Mouse (Mus musculus): ENCODE results near the gene Csnk1e. TPM values are rescaled to one million over a fixed set of nuclear protein-coding genes. Genes with fewer than 3 reads are reported as not detected.
"Not testable (repeated sequence)": the region's sequence is repeated elsewhere in the genome, so short reads cannot be mapped to it uniquely, and the experiment has no call there.

The Csnk1e gene
- 10 to 100 TPM; 46.6 to 46.7 TPM for total RNA-seq (2021)
- long read RNA-seq, experiment 1, transcript Csnk1e-201 (11 exons, 2,694 nt): minor isoform, 9 of 56 reads
- long read RNA-seq, experiment 1, transcript Csnk1e-202 (11 exons, 1,391 nt): major isoform, 34 of 56 reads
- long read RNA-seq, experiment 1, partial matches to known transcripts: 4 of 56 reads
- long read RNA-seq, experiment 1, other reads (novel, unspliced or antisense): 8 of 56 reads
- long read RNA-seq, experiment 2, transcript Csnk1e-202 (11 exons, 1,391 nt): major isoform, 43 of 61 reads
- long read RNA-seq, experiment 2, partial matches to known transcripts: 4 of 61 reads
- long read RNA-seq, experiment 2, other reads (novel, unspliced or antisense): 8 of 61 reads

DNA sequence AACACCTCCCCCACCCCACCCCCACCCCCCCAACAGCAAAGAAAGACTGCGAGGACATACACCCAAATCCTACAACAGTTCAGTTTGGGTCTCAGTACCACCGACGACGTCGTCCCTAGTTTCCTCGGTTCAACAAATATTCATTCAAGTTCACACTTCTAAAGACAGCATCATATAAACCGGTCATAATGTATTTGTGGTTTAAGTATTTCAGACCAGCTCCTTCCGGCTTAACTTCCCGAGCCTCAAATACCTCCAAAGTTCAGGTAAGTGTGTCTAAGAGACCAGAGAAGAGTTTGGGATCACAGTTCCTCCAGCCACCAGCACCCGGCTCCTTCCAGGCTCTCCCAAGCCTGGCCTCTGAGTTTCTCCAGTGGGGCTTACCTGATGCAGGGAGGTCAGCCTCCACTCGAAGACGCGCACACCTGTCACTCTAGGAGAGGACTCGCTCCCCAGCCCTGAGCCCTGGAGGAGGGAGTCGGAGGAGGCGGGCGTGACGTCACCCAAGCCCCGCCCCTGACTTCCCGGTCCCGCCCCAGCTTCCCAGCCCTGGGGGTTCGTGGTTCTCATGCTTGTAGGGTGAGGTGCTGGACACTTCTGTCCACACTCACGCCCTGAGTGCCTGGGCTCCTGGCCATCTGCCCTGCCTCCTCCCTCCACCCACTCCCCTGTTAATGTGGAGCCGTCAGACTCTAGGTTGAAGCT is at the start of gene Csnk1e:
TSS of gene Csnk1e (minus strand) at position 461 of the 705 bp plus-strand sequence.
- intact Hi-C loops (cut with DNase I; ENCODE audit: low total_unique reads): no loop called here
- DNase-seq: peak; percentile 69

DNA sequence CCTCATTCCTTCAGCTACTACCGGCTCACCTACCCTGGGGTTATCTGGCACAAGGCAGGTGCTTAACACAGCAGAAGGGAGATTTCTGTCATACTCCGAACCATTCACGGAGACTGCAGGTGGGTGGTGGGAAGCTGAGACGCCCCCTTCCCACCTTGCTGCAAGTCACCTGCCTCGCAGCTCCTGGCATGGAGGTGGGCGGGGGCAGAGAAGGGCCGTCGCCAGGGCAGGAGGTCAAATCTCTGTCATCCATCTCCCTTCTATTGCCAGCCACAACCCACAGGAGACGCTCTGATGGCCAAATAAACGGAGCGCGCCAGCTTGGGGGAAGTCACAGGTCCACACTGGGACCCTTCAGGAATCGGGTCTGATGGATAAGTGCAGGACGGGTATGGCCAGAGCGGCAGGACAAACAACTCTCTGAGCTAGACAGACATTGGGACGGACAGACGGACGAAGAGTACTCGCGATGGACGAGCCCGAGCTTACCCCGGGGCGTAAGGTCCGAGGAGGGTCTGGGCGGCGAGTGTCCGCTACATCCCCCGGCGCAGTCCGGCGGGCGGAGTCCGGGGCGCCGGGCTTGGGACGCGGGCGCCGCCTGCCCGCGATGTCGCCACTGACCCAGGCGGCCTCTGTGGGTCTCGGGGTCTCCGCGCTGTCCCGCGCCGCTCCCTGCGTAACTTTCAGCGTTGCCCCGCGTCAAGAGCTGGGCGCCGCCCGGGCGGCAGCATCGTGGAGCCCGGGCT is 49.5 kb upstream of the Csnk1e start, which contains the start of gene Kcnj4:
TSS of gene Kcnj4 (minus strand) at position 535 of the 746 bp plus-strand sequence.
- intact Hi-C loops (cut with DNase I; ENCODE audit: low total_unique reads): no loop called here
- no peak for DNase-seq

DNA sequence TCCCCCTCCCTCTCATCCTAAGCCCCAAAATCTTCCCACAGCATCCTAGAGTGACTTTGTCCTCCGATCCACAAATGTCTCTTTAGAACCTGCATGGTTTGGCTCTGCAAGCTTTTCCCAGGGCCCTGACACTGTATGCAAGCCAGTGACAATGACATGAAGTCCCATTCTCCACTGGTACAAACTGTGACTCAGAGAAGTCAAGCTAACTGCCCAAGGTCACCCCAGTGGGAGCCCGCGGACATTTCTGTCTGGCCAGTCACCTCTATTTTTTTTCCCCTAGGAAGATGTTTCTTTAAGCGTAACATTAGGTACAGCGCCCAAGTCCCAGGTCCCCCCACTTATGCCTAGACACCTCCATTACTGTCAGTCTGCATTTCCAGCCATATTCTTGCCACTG is 48.1 kb upstream of the Csnk1e start:
- DNase-seq: no peak
- intact Hi-C loops (cut with DNase I; ENCODE audit: low total_unique reads): no loop called here

DNA sequence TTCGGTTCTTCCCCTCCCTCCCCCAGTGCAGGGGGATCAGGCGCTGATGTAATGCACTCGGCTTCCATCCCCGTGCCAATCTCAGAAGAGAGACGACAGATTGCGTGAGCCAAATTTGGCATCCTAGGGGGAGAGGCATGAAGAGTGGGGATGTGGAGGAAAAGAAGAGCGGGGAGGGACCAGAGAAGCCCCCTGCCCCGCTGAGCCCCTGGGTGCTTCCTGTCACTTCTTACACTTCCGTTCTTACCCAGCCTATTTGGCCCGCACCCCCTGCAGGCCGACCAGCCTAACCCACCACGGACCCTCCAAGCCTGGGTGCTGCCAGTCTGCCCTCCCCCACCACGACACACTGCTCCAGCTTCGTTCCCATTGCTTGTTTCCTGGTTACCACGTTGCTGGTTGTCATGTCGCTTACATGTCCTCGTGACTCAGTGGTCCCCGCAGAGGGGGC is 47.5 kb upstream of the Csnk1e start:
- intact Hi-C loops (cut with DNase I; ENCODE audit: low total_unique reads): no loop called here
- DNase-seq: no peak

DNA sequence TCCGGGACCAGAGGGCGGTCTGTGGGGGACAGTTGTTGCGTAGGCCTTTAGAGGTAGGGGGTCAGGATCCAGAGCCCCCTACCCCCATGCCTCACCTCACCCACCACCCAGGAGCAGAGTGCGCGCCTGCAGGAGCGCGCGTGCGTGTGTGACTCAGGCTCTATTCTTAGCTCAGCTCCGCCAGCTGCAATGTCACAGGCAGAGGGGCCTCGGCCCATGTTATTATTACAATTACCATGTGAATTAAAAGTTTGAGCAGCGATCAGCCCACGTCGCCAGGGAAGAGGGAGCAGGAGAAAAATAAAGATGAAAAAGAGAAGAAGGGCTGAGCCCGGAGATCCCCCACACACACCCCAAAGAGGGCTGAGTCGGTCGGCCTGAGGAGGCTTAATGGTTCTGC is 44.7 kb upstream of the Csnk1e start:
- DNase-seq: no peak
- intact Hi-C loops (cut with DNase I; ENCODE audit: low total_unique reads): no loop called here

DNA sequence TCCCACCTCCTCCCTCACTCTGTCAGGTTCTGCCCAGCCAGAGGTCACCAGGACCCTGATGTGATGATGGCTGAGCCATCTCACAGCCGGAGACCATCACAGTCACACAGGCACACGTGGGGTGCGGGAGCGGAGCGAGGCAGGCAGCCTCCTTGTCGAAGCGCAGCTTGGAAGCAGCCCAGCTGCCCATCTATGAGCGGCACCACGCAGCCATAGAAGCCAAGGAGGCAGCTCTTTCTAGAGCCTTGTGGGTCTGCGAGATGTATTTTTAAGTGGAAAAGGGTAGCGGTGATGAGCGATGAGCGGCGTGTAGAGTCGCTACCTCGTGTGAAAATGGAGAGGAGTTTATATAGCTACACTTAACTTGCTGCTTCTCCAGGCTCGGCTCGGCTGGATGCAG is 38.2 kb upstream of the Csnk1e start:
- intact Hi-C loops (cut with DNase I; ENCODE audit: low total_unique reads): loop anchor here (10.0 kb wide), 1 partner anchor 111 kb away; the partner anchor contains the start of gene Dmc1
- DNase-seq: no peak

DNA sequence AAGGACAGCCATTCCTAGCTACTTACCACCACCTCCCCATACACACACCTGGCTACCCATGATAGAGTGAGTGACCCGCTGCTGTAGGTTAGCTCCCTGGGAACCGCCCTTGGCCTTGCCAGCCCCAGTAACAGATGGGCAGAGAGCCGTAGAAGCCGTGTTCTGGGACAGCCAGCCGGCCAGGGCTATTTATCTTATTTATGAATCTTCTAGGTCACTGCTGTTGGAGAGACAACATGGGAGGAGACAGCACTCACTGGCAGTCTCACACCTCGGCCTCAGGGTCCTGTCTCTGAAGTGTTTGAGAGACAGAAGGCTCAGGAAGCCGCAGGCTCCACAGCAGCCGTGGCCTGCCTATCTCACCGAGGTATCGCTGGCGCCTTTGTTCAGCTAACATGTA is 34.1 kb upstream of the Csnk1e start:
- no peak for DNase-seq
- intact Hi-C loops (cut with DNase I; ENCODE audit: low total_unique reads): no loop called here

DNA sequence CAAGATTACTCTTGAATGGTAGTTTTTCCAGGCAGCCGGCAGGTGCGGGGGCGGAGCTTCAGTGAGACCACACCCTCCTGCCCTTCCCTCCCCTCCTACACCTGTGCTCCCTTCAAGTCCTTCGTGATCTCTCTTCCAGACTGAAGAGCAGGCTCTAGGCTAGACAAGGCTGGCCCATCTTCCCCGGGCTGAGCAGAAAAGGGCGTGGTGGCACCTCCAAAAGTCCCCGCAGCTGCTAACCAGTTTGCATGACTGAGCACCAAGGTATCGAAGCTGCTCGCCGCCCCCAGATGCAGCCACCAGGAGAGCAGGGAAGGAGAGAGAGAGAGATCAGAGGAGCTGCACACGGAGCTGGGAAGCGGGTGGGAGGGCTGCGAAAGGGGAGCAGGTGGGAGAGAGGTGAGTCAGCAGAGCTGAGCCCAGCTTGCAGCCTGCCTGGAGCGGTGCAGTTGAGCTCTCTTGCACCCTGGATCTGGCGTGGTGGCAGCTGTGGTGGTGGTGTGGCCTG is 25.9 kb upstream of the Csnk1e start:
- no peak for DNase-seq

DNA sequence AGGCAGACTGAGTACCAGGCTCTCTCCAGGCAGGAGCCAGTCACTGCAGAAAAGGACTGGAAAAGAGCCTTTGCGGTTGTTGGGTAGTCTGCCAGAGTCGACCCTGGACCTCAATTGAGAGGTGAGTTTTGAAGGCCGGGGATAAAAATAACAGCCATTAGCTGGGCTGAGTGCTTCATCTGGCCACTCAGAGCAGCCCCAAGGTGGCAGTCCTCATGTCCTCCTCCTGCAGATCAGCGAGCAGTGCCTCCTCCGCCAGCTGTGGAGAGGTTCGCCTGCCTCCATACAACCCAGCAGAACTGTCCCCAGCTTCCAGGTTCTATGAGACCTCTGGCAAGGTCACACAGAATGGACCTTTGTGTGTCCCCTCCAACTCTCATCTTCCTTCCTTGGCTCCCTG is 21.9 kb upstream of the Csnk1e start:
- intact Hi-C loops (cut with DNase I; ENCODE audit: low total_unique reads): no loop called here
- DNase-seq: no peak

More for the DNA sequence above, 25.9 kb upstream of the Csnk1e start:
- intact Hi-C loops (cut with DNase I; ENCODE audit: low total_unique reads): no loop called here

DNA sequence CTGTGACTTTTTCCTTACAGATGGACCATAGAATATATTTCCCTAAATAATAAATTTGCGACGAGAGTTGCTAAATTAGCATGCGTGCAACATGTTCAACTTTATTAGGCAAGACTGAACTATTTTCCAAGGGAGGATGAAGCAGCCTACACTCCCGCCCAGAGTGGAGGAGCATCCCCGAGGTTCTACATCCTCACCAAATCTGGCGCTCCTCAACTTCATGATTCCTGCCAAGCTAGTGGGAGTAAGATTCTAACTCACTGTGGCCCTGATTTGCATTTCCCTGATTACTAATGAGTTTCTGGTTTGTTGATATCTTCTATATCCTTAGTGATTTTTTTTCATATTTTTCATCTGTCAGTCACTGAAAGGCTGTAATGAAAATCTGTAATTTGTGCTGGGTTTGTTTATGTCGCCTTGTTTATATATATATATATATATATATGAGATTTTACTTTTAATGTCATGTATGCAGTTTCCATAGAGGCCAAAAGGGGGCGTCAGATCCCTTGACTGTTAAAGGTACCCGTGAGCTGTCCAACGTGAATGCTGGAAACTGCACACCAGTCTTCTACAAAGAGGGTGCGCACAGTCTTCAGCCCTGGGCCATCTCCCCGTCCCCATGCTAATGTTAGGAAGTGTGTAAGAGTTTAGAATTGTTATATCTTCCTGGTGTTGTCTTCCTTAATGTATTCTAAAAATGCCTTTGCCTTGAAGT is 18.4 kb upstream of the Csnk1e start:
- DNase-seq: no peak
- intact Hi-C loops (cut with DNase I; ENCODE audit: low total_unique reads): no loop called here

DNA sequence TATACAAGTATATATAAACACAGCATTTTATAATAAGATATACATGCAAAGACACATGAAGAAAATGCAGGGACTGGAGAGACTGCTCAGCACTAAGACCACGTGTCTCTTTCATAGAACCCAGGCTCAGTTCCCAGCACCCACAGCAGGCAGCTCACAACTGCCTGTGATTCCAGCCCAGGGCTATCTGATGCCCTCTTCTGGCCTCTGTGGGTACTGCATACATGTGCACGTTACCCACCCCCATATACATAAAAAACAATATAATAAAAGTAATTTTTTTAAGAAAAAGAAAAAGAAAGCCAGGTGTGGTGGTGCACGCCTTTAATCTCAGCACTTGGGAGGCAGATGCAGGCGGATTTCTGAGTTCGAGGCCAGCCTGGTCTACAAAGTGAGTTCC is 17.7 kb upstream of the Csnk1e start:
- intact Hi-C loops (cut with DNase I; ENCODE audit: low total_unique reads): no loop called here
- DNase-seq: no peak

DNA sequence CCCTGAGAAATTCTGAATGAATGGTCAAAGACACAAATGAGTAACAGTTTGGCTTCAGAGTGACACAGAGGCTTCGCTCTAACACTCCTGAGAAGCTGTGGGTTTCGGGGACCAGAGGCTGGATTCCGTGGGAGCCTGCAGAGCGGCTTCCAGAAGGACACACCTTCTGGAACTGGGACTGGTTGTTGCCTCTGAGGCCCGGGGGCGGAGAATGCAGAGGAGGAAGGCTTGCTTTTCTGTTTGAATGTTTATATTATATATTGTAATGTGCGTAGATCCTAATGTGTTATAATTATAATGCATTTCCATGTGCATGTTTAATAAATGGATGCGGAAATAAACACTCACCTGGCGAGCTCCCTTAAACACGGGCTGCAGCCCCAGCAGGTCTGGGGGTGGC is 15.7 kb upstream of the Csnk1e start:
- DNase-seq: no peak
- intact Hi-C loops (cut with DNase I; ENCODE audit: low total_unique reads): no loop called here

DNA sequence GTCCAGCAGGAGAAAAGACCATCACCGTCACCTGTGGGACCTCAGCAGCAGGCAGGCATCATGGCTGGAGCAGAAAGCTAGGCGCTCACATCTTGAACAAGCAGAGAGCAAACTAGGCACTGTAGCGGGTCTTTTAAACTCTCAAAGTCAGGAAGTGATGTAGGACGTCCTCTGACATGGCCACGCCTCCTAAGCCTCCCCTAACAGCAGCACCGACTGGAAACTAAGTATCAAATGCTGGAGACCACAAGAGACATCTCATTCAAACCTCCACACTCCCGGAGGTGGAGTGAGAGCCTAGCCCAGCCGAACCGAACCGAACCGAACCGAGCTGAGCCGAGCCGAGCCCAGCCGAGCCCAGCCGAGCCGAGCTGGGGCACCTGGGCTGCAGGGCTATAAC is 15.2 kb upstream of the Csnk1e start:
- intact Hi-C loops (cut with DNase I; ENCODE audit: low total_unique reads): no loop called here
- DNase-seq: no peak

DNA sequence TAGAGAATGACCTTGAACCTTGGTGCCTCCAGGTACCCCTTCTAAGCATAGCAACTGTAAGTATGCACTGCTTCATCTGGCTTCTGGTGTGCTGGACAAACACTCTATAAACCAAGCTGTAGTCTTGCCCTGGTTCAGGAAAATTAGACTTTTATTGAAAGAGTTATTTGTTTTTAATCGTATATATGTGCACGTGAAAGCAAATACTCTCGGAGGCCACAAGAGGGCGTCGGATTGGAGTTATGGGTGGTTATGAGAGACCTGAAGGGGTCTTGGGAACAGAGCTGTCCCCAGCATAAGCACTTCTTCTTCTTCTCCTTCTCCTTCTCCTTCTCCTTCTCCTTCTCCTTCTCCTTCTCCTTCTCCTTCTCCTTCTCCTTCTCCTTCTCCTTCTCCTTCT is 14.2 kb upstream of the Csnk1e start:
- intact Hi-C loops (cut with DNase I; ENCODE audit: low total_unique reads): loop anchor here (5.0 to 10.0 kb wide), 3 partner anchors 57 to 95 kb away; no protein-coding TSS in a partner anchor
- DNase-seq: no peak

DNA sequence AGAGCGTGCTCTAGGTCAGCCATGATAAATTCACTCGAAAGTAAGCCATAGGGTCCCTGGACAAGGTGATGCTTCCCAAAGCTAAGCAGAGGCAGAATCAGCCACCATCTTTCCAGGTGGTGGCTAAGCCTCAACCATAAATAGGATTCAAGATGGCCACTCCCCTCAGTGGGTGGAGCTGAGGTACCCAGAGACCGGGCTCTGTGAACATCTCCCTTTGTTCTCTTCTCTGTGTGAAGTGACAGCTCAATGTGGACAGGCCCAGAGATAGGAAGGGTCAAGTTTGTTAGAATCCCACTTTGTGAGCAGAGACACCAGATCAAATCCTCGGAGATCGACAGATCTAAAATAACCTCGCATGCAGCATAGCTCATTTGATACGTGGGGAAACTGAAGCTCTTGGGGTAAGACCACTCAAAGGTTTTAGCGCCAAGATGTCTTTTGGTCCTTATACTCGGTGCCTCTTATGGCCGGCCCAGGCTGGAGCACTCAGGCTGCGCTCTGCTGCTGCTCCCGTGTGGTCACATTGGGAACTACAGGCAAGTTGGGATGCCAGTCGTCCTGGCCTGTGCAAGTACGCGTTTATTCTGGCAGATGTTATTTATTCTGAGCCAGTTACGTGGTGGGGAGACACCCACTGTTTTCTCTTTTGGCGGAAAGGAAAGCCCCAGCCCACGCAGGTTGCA is 11.4 kb upstream of the Csnk1e start:
- intact Hi-C loops (cut with DNase I; ENCODE audit: low total_unique reads): loop anchor here (2.0 to 10.0 kb wide), 4 partner anchors 54 to 224 kb away; no protein-coding TSS in a partner anchor
- peak; percentile 82 for DNase-seq

DNA sequence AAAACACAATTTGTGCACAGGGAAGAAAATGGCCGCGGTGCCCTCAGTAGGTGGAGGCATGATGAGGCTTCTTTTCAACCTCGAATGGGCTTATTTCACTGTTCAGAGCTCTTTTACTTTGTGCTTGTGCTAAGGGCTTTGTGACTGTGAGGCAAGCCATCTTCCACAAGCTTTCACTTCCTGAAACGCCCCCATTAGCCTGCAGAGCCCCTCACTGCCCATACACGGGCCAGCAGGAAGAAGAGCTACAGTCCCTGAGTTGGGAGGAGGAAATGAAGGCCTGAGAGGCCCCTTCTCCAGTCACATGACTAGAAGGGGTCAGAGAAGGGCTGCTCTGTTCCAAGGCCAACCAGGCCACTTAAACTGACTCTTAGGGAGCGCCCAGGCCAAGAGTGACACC is 1.2 kb upstream of the Csnk1e start:
- no peak for DNase-seq
- intact Hi-C loops (cut with DNase I; ENCODE audit: low total_unique reads): no loop called here

DNA sequence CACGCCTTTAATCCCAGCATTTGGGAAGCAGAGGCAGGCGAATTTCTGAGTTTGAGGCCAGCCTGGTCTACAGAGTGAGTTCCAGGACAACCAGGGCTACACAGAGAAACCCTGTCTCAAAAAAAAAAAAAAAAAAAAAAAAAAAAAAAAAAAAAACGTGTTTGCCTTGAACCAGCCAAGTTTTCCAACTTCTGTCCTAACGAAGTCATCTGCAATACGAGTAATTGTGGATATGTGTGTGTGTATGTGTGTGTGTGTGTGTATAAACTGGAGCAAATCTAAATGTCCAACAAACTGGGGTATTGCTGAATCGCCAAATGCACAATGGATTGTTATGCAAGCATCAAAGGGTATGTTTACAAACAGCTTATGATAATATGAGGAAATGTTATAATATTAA is 738 bp upstream of the Csnk1e start:
- intact Hi-C loops (cut with DNase I; ENCODE audit: low total_unique reads); DNase-seq: not testable (repeated sequence)

DNA sequence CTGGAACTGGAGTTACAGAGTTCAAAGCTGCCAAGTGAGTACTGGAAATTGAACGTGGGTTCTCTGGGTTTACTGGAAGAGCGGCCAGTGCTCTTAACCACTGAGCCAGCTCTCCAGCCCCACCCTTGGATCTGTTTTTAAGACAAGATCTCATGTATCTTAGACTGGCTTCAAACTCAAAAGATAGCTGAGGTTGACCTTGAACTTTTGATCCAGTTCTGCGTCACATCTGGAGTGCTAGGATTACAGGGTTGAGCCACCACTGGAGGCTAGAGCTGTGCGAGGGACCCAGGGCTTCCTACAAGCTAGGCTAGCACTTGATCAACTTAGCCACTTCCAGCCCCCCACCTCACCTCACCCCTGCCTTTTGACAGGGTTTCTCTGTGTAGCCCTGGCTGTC is 1.5 kb downstream of the Csnk1e start:
- intact Hi-C loops (cut with DNase I; ENCODE audit: low total_unique reads): loop anchor here (5.0 kb wide), 1 partner anchor 47 kb away; no protein-coding TSS in a partner anchor
- no peak for DNase-seq

DNA sequence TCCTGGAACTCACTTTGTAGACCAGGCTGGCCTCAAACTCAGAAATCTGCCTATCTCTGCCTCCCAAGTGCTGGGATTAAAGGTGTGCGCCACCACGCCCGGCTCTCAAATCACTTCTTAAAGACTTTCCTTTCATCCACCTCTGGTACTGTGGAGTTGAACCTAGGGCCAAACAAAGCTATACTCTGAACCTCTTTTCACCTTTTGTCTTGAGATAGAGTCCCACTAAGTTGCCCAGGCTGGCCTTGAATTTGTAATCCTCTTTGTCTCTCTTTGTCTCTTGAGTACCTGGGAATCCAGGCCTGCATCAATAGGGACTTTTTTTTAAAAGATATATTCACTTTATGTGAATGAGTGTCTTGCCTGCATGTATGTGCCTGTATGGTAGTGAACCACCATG is 7.3 kb downstream of the Csnk1e start:
- DNase-seq: no peak
- intact Hi-C loops (cut with DNase I; ENCODE audit: low total_unique reads): loop anchor here (5.0 kb wide), 1 partner anchor 51 kb away; no protein-coding TSS in a partner anchor

Data from gastrocnemius, postnatal 14 days (tissue).